ENCODE assay signal across 12 mouse cellular contexts in genomic region chr5:122168344-122169069, GRCm38 (mm10). TPM values are rescaled to one million over a fixed set of nuclear protein-coding genes. Genes with fewer than 3 reads are reported as not detected.
"Had no signal": no experiment of that assay in that cellular context is flagged by ENCODE, and none has a peak within 500 bp of the region (broad histone marks: within the 10 kb centered on the region; RNA-seq: fewer than 3 reads in every experiment).

No protein-coding gene starts in this region.

- H3K27ac ChIP-seq: limb, embryonic 12.5 days; liver, embryonic 13.5 days; lung, embryonic 15.5 days; midbrain, embryonic 13.5 days; stomach, postnatal 0 days had no signal

- H3K9ac ChIP-seq: limb, embryonic 12.5 days; liver, embryonic 13.5 days; liver, postnatal 0 days; lung, embryonic 15.5 days; midbrain, embryonic 13.5 days had no signal

- DNase-seq: kidney, postnatal 10 days; layer of hippocampus, adult 9-11 months; liver; liver, embryonic 13.5 days; liver, postnatal 0 days; lung, postnatal 36 days; thymus, postnatal 4 days had no signal

- ATAC-seq: liver, postnatal 0 days; midbrain, embryonic 13.5 days had no signal

- H3K9me3 ChIP-seq: limb, embryonic 12.5 days; liver, embryonic 13.5 days; lung, embryonic 15.5 days; midbrain, embryonic 13.5 days had no signal

- H3K27me3 ChIP-seq: limb, embryonic 12.5 days; liver, embryonic 13.5 days; lung, embryonic 15.5 days; midbrain, embryonic 13.5 days had no signal

- H3K4me2 ChIP-seq: limb, embryonic 12.5 days; liver, embryonic 13.5 days; lung, embryonic 15.5 days; midbrain, embryonic 13.5 days had no signal

- H3K4me3 ChIP-seq: limb, embryonic 12.5 days; liver, embryonic 13.5 days; lung, embryonic 15.5 days; midbrain, embryonic 13.5 days had no signal

RNA-seq across cellular contexts. Expression of gene Ccdc63, which starts 27.9 kb away (rescaled TPM):
- total RNA-seq: midbrain, postnatal 0 days had no signal
- polyA plus RNA-seq: limb, embryonic 12.5 days; lung, embryonic 15.5 days; midbrain, embryonic 13.5 days; midbrain, postnatal 0 days had no signal
